Mouse (Mus musculus) heart, embryonic 12.5 days (tissue): ENCODE data around the gene Ift46. TPM values are rescaled to one million over a fixed set of nuclear protein-coding genes. Genes with fewer than 3 reads are reported as not detected.

Experiments
- ATAC-seq: fragments of 200-750 bp; cut with Nextera tagmentation; 2 replicates; pipeline ENCODE4 v1.8.0; 2017; ENCODE audit warnings: moderate TSS enrichment, moderate library complexity; ENCODE audit not compliant: insufficient number of reproducible peaks, low FRiP score
- H3K27ac ChIP-seq: fragments of 300-500 bp; sonication (generic); 2 replicates; pipeline ENCODE4 v1.5.1; 2016; ENCODE audit warnings: mild to moderate bottlenecking, moderate library complexity; ENCODE audit not compliant: poor library complexity, severe bottlenecking
- H3K27me3 ChIP-seq: fragments of 300-500 bp; sonication (generic); replicated peaks from 2 replicates; pipeline ENCODE4 v1.6.1; 2016; ENCODE audit warnings: mild to moderate bottlenecking, moderate library complexity
- H3K36me3 ChIP-seq: fragments of 300-500 bp; sonication (generic); 2 replicates; pipeline ENCODE4 v1.6.1; 2016; ENCODE audit warnings: mild to moderate bottlenecking, moderate library complexity
- H3K4me1 ChIP-seq: fragments of 300-500 bp; sonication (generic); replicated peaks from 2 replicates; pipeline ENCODE4 v1.6.1; 2016; ENCODE audit warnings: mild to moderate bottlenecking
- H3K4me2 ChIP-seq: fragments of 300-500 bp; sonication (generic); 2 replicates; pipeline ENCODE4 v1.6.1; 2016; ENCODE audit warnings: mild to moderate bottlenecking, moderate library complexity
- H3K4me3 ChIP-seq: fragments of 300-500 bp; sonication (generic); 2 replicates; pipeline ENCODE4 v1.5.1; 2016; ENCODE audit warnings: mild to moderate bottlenecking
- H3K9ac ChIP-seq: fragments of 300-500 bp; sonication (generic); 2 replicates; pipeline ENCODE4 v1.6.1; 2016; ENCODE audit warnings: mild to moderate bottlenecking, moderate library complexity
- H3K9me3 ChIP-seq: fragments of 300-500 bp; sonication (generic); replicated peaks from 2 replicates; pipeline ENCODE4 v1.6.1; 2016; ENCODE audit warnings: mild to moderate bottlenecking, moderate library complexity
- WGBS: fragments of 180-500 bp; shearing (Covaris S2); methylation state at CpG from one replicate; pipeline ENCODE4 v1.1.7; 2016; 5-methylcytosine and 5-hydroxymethylcytosine counted together
- polyA plus RNA-seq: library from polyadenylated mRNA; unstranded; fragments of >200 nt; fragmentation: Nextera tagmentation; extraction: Ambion mirVana; gene quantifications from 2 replicates; pipeline ENCODE4 v1.2.1, GENCODE M21; 2016

Ift46 gene
- polyA plus RNA-seq, 1 experiment from 2014 or later: 63.1 TPM

- H3K4me2 ChIP-seq: no peak overlapping the region
- H3K9me3 ChIP-seq: no peaks in the 10 kb centered on the region
- H3K36me3 ChIP-seq: peaks cover 95% of the 10 kb centered on the region
- H3K9ac ChIP-seq: no peak overlapping the region
- 90% methylated on average over 8 of the region's 8 CpGs for WGBS
- no peaks in the 10 kb centered on the region for H3K4me1 ChIP-seq
- no peak for ATAC-seq
- H3K4me3 ChIP-seq: no peak overlapping the region
- no peak overlapping the region for H3K27ac ChIP-seq
- H3K27me3 ChIP-seq: no peaks in the 10 kb centered on the region
These were observed 46.5 kb downstream of the Ift46 start for GRCm38 (mm10) chr9:44814179-44814578.

- H3K9ac ChIP-seq: no peak overlapping the region
- H3K27me3 ChIP-seq: no peaks in the 10 kb centered on the region
- no peak overlapping the region for H3K27ac ChIP-seq
- no peak for ATAC-seq
- H3K9me3 ChIP-seq: no peaks in the 10 kb centered on the region
- peaks cover 100% of the 10 kb centered on the region for H3K36me3 ChIP-seq
- no peak overlapping the region for H3K4me2 ChIP-seq
- no peak overlapping the region for H3K4me3 ChIP-seq
- no peaks in the 10 kb centered on the region for H3K4me1 ChIP-seq
- WGBS: 54% methylated on average over 5 of the region's 5 CpGs
These were observed 49.8 kb downstream of the Ift46 start for GRCm38 (mm10) chr9:44817522-44817921.

GRCm38 (mm10) chr9:44819920-44820827 is 52.5 kb downstream of the Ift46 start:
- no peaks in the 10 kb centered on the region for H3K4me1 ChIP-seq
- H3K36me3 ChIP-seq: peaks cover 99% of the 10 kb centered on the region
- 88% methylated on average over 15 of the region's 15 CpGs for WGBS
- H3K4me3 ChIP-seq: no peak overlapping the region
- no peak overlapping the region for H3K9ac ChIP-seq
- no peak overlapping the region for H3K27ac ChIP-seq
- no peaks in the 10 kb centered on the region for H3K9me3 ChIP-seq
- H3K4me2 ChIP-seq: no peak overlapping the region
- H3K27me3 ChIP-seq: no peaks in the 10 kb centered on the region
- ATAC-seq: no peak

GRCm38 (mm10) chr9:44826660-44827059 is 59.0 kb downstream of the Ift46 start:
- H3K27ac ChIP-seq: no peak overlapping the region
- H3K27me3 ChIP-seq: no peaks in the 10 kb centered on the region
- no peaks in the 10 kb centered on the region for H3K4me1 ChIP-seq
- no peak overlapping the region for H3K4me3 ChIP-seq
- peaks cover 93% of the 10 kb centered on the region for H3K36me3 ChIP-seq
- no peak for ATAC-seq
- H3K9me3 ChIP-seq: no peaks in the 10 kb centered on the region
- no peak overlapping the region for H3K9ac ChIP-seq
- no peak overlapping the region for H3K4me2 ChIP-seq
- 80% methylated on average over 7 of the region's 7 CpGs for WGBS

GRCm38 (mm10) chr9:44828944-44829343 is 61.2 kb downstream of the Ift46 start:
- no peak overlapping the region for H3K4me2 ChIP-seq
- H3K4me1 ChIP-seq: peaks cover 6% of the 10 kb centered on the region; the same call in 1 of the 2 replicates
- no peaks in the 10 kb centered on the region for H3K27me3 ChIP-seq
- WGBS: 91% methylated on average over 11 of the region's 11 CpGs
- H3K4me3 ChIP-seq: no peak overlapping the region
- H3K27ac ChIP-seq: no peak overlapping the region
- ATAC-seq: no peak
- no peak overlapping the region for H3K9ac ChIP-seq
- H3K9me3 ChIP-seq: no peaks in the 10 kb centered on the region
- peaks cover 93% of the 10 kb centered on the region for H3K36me3 ChIP-seq

- Histone ChIP-seq H3K4me2 (no peak overlapping the region), H3K36me3 (peaks cover 94% of the 10 kb centered on the region), H3K4me1 (peaks cover 6% of the 10 kb centered on the region; the same call in 1 of the 2 replicates), H3K9ac (no peak overlapping the region), H3K9me3 (no peaks in the 10 kb centered on the region), H3K27ac (no peak overlapping the region), H3K27me3 (no peaks in the 10 kb centered on the region), H3K4me3 (no peak overlapping the region)
- ATAC-seq: no peak
- WGBS: 88% methylated on average over 2 of the region's 2 CpGs
These were observed 62.8 kb downstream of the Ift46 start for GRCm38 (mm10) chr9:44830506-44830905.

- WGBS: 74% methylated on average over 4 of the region's 4 CpGs
- peaks cover 93% of the 10 kb centered on the region for H3K36me3 ChIP-seq
These were observed 64.6 kb downstream of the Ift46 start for GRCm38 (mm10) chr9:44832356-44832755.

GRCm38 (mm10) chr9:44836439-44836838 is 68.7 kb downstream of the Ift46 start:
- Histone ChIP-seq H3K9me3 (no peaks in the 10 kb centered on the region), H3K4me2 (no peak overlapping the region), H3K27ac (no peak overlapping the region), H3K9ac (no peak overlapping the region), H3K4me1 (peaks cover 6% of the 10 kb centered on the region; the same call in 1 of the 2 replicates), H3K27me3 (no peaks in the 10 kb centered on the region), H3K4me3 (no peak overlapping the region), H3K36me3 (peaks cover 90% of the 10 kb centered on the region)
- 56% methylated on average over 7 of the region's 7 CpGs for WGBS
- no peak for ATAC-seq

More at GRCm38 (mm10) chr9:44832356-44832755, 64.6 kb downstream of the Ift46 start:
- H3K27ac ChIP-seq: no peak overlapping the region
- H3K9ac ChIP-seq: no peak overlapping the region
- H3K9me3 ChIP-seq: no peaks in the 10 kb centered on the region
- H3K27me3 ChIP-seq: no peaks in the 10 kb centered on the region
- H3K4me1 ChIP-seq: peaks cover 6% of the 10 kb centered on the region; the same call in 1 of the 2 replicates
- no peak overlapping the region for H3K4me3 ChIP-seq
- no peak overlapping the region for H3K4me2 ChIP-seq
- no peak for ATAC-seq

GRCm38 (mm10) chr9:44841241-44841640 is 73.5 kb downstream of the Ift46 start:
- 86% methylated on average over 10 of the region's 10 CpGs for WGBS

More at GRCm38 (mm10) chr9:44841241-44841640, 73.5 kb downstream of the Ift46 start:
- no peak overlapping the region for H3K27ac ChIP-seq
- peaks cover 88% of the 10 kb centered on the region for H3K36me3 ChIP-seq
- no peak overlapping the region for H3K4me3 ChIP-seq
- H3K27me3 ChIP-seq: no peaks in the 10 kb centered on the region
- H3K4me2 ChIP-seq: no peak overlapping the region
- no peak overlapping the region for H3K9ac ChIP-seq
- H3K4me1 ChIP-seq: 0 out of 2 replicates have a peak, but pooled peaks cover 2% of the 10 kb centered on the region
- no peaks in the 10 kb centered on the region for H3K9me3 ChIP-seq
- no peak for ATAC-seq
